Mouse (Mus musculus): ENCODE results near the gene Eml2.
A peak's percentile ranks its signal among the peaks of the same experiment; 100 is the strongest.

Gene Eml2

DNA sequence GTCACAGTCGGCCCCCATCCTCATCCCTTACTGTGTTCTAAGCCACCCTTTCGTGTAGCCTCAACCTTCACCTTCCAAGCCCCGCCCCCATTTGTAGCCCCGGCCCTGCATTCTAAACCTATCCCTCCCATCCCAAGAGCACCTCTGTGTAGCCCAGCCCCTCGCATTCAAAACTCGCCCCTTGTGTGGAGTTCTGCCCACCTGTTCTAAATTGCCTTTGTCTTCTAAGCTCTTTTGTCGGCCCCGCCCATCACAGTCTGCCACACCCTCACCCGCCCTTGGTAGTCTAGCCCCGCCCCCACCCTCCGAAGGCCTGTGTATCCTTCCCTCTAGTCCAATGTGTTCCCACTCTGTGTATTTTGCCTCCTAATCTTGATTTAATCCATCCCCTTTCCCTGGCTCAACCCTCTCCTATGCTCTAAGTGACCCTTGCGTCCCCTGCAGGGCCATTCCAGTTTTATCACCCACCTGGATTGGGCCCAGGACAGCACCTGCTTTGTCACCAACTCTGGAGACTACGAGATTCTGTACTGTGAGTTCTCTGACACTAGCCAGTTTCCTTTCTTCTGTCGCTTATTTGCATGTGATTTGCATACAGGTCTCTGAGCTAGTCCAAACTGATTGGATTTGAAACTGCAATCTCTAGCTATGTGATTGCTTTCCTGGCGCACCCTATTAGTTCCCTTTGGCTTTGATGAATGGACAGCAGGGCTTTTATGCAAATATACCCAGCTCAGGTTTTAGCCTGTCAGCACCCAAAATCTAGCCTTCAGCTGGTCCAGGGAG, 26.0 kb downstream of the Eml2 start:
- DNase-seq (ENCODE audit: low spot score) = no peak

DNA sequence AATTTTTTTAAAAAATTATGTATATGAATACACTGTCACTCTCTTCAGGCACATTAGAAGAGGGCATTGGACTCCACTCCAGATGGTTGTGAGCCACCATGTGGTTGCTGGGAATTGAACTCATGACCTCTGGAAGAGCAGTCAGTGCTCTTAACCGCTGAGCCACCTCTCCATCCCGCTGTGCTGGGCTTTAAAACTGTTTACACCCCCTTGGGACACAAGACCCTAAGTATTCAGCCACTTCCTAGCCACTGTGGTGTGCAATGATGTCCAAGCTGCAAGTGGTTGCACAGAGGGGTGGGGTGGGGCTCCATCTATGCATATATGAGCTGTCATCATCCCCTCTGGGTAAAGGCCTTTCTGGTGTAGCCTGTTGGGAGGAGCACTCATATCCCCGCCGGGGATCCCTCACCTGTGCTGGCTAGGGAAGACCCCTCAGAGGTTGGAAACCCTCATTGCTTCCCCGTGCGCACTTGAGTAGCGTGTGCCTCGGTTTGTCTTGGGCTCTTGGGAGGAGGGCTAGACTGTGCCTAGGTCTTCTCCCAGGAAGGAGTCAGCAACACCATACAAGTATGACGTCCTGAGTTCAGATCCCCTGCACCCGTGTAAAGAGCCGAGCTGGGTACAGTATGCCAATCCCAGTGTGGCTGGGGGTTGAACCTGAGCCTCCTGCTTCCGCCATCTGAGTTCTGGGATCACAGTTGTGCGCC, 32.1 kb downstream of the Eml2 start:
- no peak for DNase-seq (ENCODE audit: low spot score)

DNA sequence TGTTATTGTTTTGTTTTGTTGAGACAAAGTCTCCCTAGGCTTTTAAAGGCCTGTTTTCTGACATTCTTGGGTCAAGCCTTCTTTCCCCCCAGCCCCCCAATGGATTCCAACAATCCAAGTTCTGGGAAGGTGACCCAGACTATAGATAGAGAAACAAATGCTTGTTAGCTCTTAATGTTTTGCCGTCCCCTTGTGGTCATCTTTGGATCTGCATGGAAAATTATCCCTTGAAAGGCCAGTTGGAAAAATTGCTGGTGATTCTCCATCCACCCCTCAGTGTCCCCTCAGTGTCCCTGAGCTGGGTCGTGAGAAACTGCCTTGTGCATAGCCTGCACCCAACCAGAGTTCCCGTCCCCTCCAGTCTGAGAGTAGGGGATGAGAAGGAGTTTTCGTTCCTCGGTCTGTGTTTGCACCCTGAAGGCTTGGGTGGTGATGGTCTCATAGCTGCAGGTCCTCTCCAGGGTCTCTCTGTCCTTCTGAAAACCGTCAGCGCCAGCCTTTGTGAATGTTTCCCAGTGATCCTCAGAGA, 32.8 kb downstream of the Eml2 start:
- peak; percentile 51 for DNase-seq (ENCODE audit: low spot score)

DNA sequence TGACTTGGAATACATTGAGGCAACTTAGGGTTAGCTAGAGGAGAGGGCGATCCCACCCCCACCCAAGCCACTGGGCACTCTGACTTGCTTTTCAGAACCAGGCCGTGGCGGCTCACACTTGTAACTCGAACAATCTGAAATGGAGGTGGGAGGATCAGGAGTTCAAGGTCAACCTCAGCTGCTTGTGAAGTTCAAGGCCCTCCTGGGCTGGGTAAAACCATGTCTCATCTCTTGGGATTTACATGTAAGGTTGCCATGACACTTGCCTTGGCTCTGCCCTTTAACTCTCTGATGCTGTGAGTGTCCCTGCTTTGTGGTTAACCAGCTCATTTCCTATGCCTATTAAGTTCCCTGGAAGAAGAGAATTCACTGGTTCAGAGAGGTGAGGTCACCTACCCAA, 33.3 kb downstream of the Eml2 start:
- DNase-seq (ENCODE audit: low spot score) = no peak

DNA sequence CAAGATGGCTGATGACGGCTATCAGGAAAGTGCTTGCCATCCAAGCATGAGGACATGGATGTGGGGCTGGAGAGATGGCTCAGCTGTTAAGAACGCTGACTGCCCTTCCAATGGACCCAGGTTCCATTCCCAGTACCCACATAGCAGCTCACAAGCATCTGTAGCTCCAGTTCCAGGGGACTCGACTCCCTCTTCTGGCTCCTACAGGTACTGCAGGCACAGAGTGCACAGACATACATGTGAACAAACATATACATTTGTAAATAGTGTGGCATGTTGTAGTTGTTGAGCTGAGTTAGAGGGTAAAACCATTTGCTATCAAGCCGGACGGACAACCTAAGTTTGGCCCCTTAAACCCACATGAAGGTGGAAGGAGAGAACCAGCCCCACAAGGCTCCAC, 33.8 kb downstream of the Eml2 start:
- no peak for DNase-seq (ENCODE audit: low spot score)

DNA sequence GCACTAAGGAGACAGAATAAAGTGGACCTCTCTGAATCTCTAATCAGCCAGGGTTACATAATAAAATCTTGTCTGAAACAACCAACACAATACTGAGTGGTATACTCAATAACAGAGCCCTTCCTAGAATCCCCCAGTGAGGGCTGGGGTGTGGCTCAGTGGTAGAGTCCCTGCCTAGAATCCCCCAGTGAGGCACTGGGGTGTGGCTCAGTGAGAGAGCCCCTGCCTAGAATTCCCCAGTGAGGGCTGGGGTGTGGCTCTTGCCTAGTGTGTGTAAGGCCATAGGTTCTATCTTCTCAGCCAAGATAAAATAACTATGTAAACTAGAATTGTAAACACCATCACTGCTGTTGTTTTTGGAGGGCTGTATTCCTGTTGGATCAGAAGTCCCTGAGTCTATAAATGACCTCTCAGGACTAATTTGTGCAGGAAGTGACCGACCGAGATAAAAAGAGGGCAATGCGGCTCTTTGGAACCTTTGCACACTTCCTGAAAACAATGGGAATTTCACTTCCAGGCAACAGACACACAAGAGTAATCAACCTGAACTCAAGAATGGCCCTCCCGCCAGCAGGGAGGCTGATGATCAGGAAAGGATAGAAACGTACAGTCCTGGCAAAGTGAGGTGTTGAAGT, 34.9 kb downstream of the Eml2 start:
- DNase-seq (ENCODE audit: low spot score) = no peak

DNA sequence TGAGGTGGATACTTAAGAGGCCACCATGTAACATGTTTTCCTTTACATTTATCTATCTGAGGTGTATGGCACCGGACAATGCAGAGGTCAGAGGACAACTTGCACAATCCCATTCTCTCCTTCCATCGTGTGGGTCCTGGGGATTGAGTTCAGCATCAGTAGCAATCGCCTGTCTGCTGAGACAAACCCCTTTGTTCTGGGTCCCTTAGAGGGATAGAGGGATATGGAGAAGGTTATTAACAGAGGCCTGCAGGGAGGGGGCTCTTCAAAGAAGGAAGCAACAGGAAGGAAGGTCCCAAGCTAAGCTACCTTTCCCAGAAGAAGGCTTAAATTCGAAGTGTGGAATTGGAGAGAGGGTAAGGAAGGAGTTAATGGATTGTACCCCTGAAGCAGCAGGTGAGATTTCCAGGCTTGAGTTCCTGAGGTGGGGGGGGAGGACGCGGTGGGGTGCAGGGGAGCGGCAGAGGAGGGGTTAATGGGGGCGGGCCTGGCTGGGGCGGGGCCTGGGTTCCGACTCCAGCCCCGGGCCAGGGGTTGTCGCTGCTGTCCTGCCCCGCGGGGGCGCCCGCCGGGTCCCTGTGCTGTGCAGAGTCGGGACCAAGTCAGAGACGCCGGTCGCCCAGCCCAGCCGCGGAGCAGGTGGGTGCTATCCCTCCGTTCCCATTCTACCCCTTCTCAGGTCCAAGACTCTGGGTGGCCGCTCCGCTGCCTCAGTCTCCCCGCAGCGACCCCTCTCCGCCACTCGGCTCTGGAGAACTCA, 36.0 kb downstream of the Eml2 start, which contains the start of gene Gpr4:
Gpr4 (plus strand) TSS at position 543 of the 760 bp plus-strand sequence.
- DNase-seq (ENCODE audit: low spot score) = no peak

DNA sequence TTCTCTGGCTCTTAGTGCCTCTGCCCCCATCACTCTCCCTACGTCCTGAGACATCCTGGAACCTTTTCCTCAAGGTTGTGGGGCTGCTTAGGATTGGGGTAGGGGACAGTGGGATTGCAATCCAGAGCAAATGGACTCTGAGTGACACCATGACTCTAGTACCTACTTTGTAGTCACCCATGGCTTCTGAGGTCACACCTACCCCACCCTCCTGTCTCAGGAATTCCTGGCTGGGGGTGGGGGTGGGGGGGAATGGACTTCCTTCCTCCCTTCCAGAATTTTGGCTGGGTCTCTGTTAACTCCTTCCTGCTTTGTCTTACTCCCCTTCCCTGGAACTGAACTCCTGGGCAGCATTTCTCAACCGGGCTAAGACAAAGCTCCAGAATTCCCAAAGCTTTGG, 37.2 kb downstream of the Eml2 start:
- DNase-seq (ENCODE audit: low spot score) = no peak

DNA sequence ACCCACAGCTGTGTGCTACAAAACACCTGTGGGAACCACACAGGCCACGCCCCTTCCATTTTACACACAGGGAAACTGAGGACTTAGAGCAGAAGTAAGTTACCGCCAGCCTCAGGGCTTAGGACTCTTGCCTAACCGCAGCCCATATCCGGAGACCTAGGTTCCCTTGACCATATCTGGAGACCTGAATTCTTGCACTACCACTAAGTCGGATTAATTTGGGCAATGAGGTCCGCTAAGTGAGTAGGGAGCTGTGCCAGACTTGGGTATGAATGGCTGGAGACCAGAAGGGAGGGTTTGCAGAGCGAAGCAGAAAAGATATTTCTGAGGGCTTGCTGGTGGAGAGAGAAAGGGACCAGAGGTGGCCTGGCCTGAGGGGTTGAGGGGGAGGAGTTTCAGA, 38.1 kb downstream of the Eml2 start:
- DNase-seq (ENCODE audit: low spot score) = no peak

DNA sequence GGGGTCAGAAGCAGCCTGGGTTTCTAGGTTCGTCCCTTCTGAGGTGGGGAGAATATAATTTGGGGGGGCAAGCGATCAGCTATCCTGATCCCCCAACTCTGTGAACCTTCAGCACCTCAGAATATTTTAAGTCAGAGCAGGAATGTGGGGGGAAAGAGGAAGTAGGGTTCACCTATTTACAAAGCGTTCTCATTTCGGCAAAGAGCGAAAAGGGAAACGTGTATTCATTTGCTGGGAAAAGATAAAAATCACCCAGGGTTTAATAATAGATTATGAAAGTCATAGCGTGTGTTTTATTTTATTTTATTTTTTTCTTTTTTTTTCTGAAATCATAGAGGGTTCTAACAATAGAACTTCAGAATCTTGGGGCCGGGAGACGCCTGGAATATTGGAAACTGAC, 38.7 kb downstream of the Eml2 start:
- no peak for DNase-seq (ENCODE audit: low spot score)

DNA sequence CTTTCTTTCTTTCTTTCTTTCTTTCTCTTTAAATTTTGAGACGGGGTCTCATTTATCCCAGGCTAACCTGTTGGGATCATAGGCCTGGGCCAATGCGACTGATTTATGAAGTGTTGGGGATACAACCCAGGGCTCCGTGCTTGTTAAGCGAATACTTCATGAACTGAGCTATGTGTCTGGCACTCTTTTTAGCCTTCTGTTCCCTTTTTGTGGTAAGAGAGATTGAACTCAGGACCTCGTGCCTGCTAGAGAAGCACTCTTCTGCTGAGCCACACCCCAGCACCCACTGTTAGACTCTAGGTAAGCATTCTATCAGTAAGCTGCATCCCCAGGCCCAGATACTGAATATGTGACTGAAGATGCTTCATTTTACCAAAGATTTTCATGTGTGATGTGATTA, 41.3 kb downstream of the Eml2 start:
- DNase-seq (ENCODE audit: low spot score) = no peak

DNA sequence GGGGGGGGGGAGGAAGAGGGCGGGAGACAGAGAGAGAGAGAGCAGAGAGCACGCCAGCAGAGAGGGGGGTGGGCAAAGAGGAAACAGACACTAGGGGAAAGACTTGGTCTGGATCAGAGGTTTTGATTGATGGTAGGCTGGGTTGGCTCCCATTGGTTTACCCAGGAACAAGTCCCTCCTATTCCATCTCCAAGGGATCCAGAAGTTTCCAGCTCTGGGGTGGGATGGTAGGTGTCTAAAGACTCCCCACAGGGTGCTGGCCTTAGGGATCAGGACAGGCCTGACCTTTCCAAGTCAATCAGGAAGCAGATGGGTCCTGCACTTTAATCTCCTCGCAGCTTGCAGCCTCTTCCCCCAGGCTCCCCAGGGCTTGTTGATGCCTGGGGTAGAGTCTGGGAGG, 41.7 kb downstream of the Eml2 start:
- DNase-seq (ENCODE audit: low spot score) = no peak

DNA sequence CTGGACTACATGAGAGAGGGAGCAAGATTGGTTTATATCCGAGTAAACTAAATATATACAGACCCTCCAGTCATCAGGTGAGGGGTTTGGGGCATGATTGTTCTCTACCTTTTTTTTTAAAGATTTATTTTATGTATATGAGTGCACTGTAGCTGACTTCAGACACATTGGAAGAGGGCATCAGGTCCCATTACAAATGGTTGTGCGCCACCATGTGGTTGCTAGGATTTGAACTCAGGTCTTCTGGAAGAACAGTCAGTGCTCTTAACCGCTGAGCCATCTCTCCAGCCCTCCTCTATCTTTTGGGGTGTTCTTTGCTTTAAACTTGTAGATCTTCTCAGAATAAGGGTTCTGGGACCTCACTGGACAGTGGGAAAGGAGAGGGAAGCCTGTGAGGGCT, 43.8 kb downstream of the Eml2 start:
- no peak for DNase-seq (ENCODE audit: low spot score)

DNA sequence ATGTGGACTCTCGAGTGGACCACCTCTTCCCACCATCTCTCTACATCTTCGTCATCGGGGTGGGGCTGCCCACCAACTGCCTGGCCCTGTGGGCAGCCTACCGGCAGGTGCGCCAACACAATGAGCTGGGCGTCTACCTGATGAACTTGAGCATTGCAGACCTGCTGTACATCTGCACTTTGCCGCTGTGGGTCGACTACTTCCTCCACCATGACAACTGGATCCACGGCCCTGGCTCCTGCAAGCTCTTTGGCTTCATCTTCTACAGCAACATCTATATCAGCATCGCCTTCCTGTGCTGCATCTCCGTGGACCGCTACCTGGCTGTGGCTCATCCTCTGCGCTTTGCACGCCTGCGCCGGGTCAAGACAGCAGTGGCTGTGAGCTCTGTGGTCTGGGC, 46.0 kb downstream of the Eml2 start:
- DNase-seq (ENCODE audit: low spot score) = no peak

DNA sequence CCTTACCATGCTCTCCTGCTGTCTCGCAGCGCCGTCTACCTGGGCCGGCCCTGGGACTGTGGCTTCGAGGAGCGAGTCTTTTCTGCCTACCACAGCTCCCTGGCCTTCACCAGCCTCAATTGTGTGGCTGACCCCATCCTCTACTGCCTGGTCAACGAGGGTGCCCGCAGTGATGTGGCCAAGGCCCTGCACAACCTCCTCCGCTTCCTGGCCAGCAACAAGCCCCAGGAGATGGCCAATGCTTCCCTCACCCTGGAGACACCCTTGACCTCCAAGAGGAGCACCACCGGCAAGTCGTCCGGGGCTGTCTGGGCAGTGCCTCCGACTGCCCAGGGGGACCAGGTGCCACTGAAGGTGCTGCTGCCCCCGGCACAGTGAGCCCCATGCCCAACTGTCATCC, 46.7 kb downstream of the Eml2 start:
- DNase-seq (ENCODE audit: low spot score) = no peak

DNA sequence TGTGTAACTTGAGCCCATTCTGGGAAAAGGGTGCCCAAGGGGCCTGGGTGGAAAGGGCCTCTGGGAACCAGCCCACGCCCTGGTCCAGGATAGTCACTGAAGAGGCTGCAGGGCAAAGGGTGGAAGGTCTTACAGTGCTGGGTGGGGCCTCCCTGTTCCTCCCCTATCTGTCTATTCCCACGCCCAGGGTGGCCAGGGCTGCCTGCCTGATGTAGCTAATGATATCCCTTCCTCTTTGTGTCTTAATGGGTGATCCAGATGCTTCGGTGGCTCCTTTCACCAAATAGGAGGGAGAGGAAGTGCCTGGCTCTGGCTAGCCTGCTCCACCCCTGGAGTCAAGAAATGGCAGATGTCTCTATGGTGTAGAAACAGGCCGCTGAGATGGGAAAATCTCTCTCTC, 48.7 kb downstream of the Eml2 start:
- no peak for DNase-seq (ENCODE audit: low spot score)

DNA sequence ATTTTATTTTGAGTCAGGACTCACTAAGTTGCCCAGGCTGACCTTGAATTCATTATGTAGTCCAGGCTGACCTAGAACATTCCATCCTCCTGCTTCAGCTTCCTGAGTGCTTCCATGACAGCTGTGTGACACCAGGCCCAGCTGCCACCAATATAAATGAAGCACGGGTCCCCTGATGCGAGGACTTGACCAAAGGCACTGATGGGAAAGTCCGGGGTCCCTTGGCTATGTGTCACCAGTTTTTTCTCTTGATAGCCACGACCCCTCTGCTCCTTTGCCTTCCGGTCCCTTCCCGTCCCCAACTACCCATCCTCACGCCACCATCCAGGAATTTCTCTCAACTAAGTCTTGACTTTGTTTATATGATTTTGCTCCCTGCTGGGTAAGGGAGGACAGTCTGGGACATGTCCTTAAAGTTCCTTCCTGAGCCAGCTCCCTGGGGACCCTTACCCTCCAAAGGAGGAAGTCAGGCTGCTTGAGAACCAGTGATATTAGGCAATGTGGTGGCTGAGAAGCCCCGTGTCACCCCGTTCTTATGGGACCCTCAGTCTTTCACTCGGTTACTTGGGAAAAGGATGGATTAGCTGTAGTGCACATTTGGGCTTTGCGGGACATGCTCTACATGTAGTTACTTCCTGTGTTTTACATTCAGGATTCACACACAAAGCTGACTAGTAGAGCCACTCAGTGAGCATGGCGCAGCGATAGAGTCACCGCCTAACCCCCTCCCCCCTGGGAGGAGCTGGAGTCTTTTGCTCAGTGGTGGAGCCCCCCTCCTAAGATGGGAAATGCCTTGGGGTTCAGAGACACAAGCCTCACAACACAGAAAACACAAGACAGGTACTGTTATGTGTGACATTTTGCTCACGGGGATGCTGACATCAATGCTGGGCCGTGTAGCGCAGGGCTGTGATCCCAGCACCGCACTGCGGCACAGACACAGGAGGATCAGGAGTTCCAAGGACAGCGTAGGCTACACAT, 50.9 kb downstream of the Eml2 start:
- peak; percentile 21 for DNase-seq (ENCODE audit: low spot score)

DNA sequence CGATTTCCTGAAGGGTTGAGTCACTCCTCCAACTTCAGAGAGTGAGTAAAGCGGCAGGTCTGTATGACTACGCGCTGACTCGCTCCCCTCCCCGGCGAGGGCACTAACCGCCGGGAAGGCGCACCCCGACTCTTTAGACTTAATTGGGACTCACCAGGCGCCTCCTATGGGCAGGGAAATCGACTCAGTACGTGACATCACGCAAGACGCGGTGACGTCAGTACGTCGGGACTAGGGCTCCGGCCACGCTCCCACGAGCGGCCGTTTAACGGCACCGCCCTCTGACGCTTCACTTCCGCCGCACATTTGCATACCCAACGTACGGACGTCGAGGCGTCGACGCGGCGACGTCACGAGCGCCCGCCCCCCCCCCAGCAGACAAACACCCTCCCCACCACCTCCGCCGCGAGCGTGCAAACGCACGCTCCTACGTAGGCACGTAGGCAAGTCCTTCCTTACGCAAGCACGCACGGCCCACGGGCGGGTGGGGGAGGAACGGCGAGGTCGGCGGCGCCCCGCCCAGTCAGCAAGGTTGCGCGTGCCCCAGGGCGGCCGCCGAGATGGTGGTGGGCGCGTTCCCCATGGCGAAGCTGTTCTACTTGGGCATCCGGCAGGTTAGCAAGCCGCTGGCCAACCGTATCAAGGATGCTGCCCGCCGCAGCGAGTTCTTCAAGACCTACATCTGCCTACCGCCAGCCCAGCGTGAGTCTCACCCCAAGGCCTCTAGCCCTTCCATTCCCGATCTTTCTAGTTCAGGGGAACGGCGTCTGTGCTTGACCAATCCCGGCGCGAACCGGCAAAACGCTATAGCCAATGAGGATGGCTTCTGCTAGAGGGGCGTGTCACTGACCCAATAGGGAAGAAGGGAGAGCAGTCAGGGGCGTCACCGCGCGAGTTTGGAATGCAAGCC, 51.9 kb downstream of the Eml2 start, which contains the start of gene Opa3:
Opa3 (plus strand) TSS at position 452 of the 910 bp plus-strand sequence.
- DNase-seq (ENCODE audit: low spot score) = peak; percentile 97

DNA sequence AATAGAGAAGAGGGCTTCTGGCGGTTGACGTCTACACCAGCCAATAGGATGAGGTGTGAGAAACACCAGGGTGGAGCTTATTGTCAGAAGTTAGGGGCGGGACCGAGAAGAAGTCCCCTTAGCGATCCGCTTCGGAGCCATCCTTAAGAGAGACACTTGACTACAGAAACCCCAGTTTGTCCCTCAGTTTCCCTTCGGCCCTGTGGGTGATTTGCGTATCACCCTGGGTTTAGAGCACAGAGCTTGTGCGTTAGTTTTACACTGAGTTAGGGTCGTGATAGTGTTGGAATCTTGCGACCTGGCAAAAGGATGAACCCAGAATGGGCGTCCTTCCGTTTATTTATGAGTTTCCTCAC, 52.5 kb downstream of the Eml2 start:
- DNase-seq (ENCODE audit: low spot score) = no peak

DNA sequence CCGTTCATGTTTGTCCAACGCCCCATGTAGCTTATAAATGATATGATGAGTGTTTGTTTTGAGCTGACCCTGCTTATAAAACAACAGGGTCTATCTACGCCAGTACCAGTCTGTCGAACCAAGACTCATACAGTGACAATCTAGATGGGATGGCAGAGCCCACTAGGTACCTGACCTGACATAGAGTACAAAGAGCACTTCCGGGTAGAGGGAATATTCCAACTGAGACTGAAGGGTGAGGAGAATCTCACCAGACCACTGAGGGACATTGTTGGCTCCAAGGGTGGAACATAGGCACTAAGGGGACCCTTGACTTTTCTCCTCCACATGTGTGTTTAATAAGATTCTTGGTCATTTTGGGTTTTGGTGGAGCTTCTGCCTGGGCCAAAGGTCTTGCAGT, 53.2 kb downstream of the Eml2 start:
- no peak for DNase-seq (ENCODE audit: low spot score)

Measured in ovary, postnatal 14 days (tissue).